In genomic region chr8:70494416-70494945, GRCm38 (mm10) we compare ENCODE assay signal across 12 mouse cellular contexts. TPM values are rescaled to one million over a fixed set of nuclear protein-coding genes. Genes with fewer than 3 reads are reported as not detected.
DNase-seq lines count a peak whose midpoint lies in the region; ATAC-seq and TF ChIP-seq lines count a peak whose summit lies in the region.
"Had no signal": no experiment of that assay in that cellular context is flagged by ENCODE, and none has a peak within 500 bp of the region (broad histone marks: within the 10 kb centered on the region; RNA-seq: fewer than 3 reads in every experiment).

No protein-coding gene starts in this region.

- H3K4me2 ChIP-seq in heart, embryonic 16.5 days (ENCODE audit: low read depth, low read length): peak overlapping the region; percentile 13; the same call in 1 of the 2 replicates

- no peak for TF ChIP-seq CTCF in E14TG2a.4 (conservative IDR thresholded peaks at IDR 0.05; ENCODE audit: low read length)
- TF ChIP-seq CTCF in embryonic fibroblast, embryonic 13.5 days (IDR thresholded peaks at IDR 0.05; ENCODE audit: borderline replicate concordance, insufficient read depth, low read length): no peak

- ATAC-seq in heart, embryonic 16.5 days (replicated peaks; ENCODE audit: extremely low read depth, insufficient read depth, low FRiP score): no peak
- ATAC-seq in megakaryocyte, adult 5-6 weeks (ENCODE audit: poor library complexity, severe bottlenecking): peak; percentile 7; the same call in 1 of the 2 replicates
- ATAC-seq: liver, postnatal 0 days had no signal

- intact Hi-C loops in left cerebral cortex, postnatal 14 days (cut with DNase I): no loop called here

- no peak overlapping the region for H3K27ac ChIP-seq in heart, embryonic 16.5 days (ENCODE audit: low read length)
- H3K27ac ChIP-seq in embryonic fibroblast, embryonic 13.5 days (ENCODE audit: insufficient read depth, low read length): peak overlapping the region; percentile 75

- H3K4me3 ChIP-seq in heart, embryonic 16.5 days (ENCODE audit: low read length): peak overlapping the region; percentile 17; the same call in 1 of the 2 replicates
- peak overlapping the region; percentile 49; the same call in 1 of the 2 replicates for H3K4me3 ChIP-seq in E14TG2a.4 (replicated peaks; ENCODE audit: low read length)
- H3K4me3 ChIP-seq in embryonic fibroblast, embryonic 13.5 days (ENCODE audit: insufficient read depth, low read length): peak overlapping the region; percentile 41

- H3K4me1 ChIP-seq in heart, embryonic 16.5 days (ENCODE audit: control insufficient read depth, insufficient read depth, low read length): peaks cover 19% of the 10 kb centered on the region
- peaks cover 69% of the 10 kb centered on the region for H3K4me1 ChIP-seq in E14TG2a.4 (replicated peaks; ENCODE audit: low read depth, low read length)
- H3K4me1 ChIP-seq in embryonic fibroblast, embryonic 13.5 days (ENCODE audit: control insufficient read depth, insufficient read depth, low read length): no peaks in the 10 kb centered on the region

- DNase-seq in heart, postnatal 4 days: no peak
- DNase-seq in cerebellum, adult 11 months: no peak
- DNase-seq in adipocyte (ENCODE audit: low spot score): no peak
- DNase-seq in left cerebral cortex, postnatal 14 days (ENCODE audit: low spot score in 2 of 2): no peak
- DNase-seq: cerebellum, postnatal 10 days; liver, postnatal 0 days; thymus, postnatal 25 days had no signal

- no peaks in the 10 kb centered on the region for H3K9me3 ChIP-seq in heart, embryonic 16.5 days (replicated peaks; ENCODE audit: control insufficient read depth, low read length)
- H3K9me3 ChIP-seq in E14TG2a.4 (ENCODE audit: low read length): no peaks in the 10 kb centered on the region

- H3K9ac ChIP-seq in heart, embryonic 16.5 days (ENCODE audit: low read length): no peak overlapping the region
- H3K9ac ChIP-seq: liver, postnatal 0 days had no signal

- no peaks in the 10 kb centered on the region for H3K36me3 ChIP-seq in heart, embryonic 16.5 days (ENCODE audit: control insufficient read depth, insufficient read depth)
- H3K36me3 ChIP-seq in E14TG2a.4 (ENCODE audit: insufficient read depth, low read length): no peaks in the 10 kb centered on the region

- no peak for TF ChIP-seq POLR2A in embryonic fibroblast, embryonic 13.5 days (IDR thresholded peaks at IDR 0.05; ENCODE audit: low read depth, low read length)

- 3% methylated on average over 28 of the region's 28 CpGs for WGBS in heart, embryonic 16.5 days

- peaks cover 95% of the 10 kb centered on the region for H3K27me3 ChIP-seq in heart, embryonic 16.5 days (ENCODE audit: control insufficient read depth, insufficient read depth, low read length)
- peaks cover 99% of the 10 kb centered on the region for H3K27me3 ChIP-seq in E14TG2a.4 (ENCODE audit: insufficient read depth, low read length)

RNA-seq across cellular contexts. Expression of gene Crlf1, which starts 1.5 kb away (rescaled TPM):
- polyA plus RNA-seq in heart, embryonic 16.5 days (2015; fragmentation: Nextera tagmentation; extraction: Ambion mirVana): 3.2 and 17.8 TPM in 2 replicates
- total RNA-seq in heart, postnatal 4 days (2021): under 1 TPM in 1 of 2 experiments, not detected in 1; 0.55 TPM
- 215 and 351 TPM in 2 replicates for polyA plus RNA-seq in embryonic fibroblast, embryonic 13.5 days (2011; ENCODE audit: insufficient read length, low read depth, missing spikeins)
- total RNA-seq in megakaryocyte, adult 5-6 weeks (2015): not detected in 2 replicates
- not detected in 2 replicates for total RNA-seq in megakaryocyte, adult 5-6 weeks (2017)
- total RNA-seq in left cerebral cortex, postnatal 14 days (2021): 1 to 10 TPM; 5.8 to 7.5 TPM
- total RNA-seq: hematopoietic stem cell, adult 5-6 weeks had no signal

RNA-seq across cellular contexts. Expression of gene Tmem59l, which starts 7.3 kb away (rescaled TPM):
- 0.13 and 0.41 TPM in 2 replicates for polyA plus RNA-seq in heart, embryonic 16.5 days (2015; fragmentation: Nextera tagmentation; extraction: Ambion mirVana)
- not detected for total RNA-seq in heart, postnatal 4 days (2021)
- polyA plus RNA-seq in embryonic fibroblast, embryonic 13.5 days (2011; ENCODE audit: insufficient read length, low read depth, missing spikeins): 0.58 and 1.5 TPM in 2 replicates
- not detected in 2 replicates for total RNA-seq in megakaryocyte, adult 5-6 weeks (2015)
- not detected in 2 replicates for total RNA-seq in megakaryocyte, adult 5-6 weeks (2017)
- 100 to 1,000 TPM; 217 to 225 TPM for total RNA-seq in left cerebral cortex, postnatal 14 days (2021)
- polyA plus RNA-seq: liver, postnatal 0 days had no signal

RNA-seq across cellular contexts. Expression of gene Rex1bd, which starts 12.1 kb away (rescaled TPM):
- polyA plus RNA-seq in heart, embryonic 16.5 days (2015; fragmentation: Nextera tagmentation; extraction: Ambion mirVana): 122 and 129 TPM in 2 replicates
- total RNA-seq in heart, postnatal 4 days (2021): 100 to 1,000 TPM in 1 of 2 experiments, 10 to 100 TPM in 1; 96.9 to 109 TPM
- polyA plus RNA-seq in embryonic fibroblast, embryonic 13.5 days (2011; ENCODE audit: insufficient read length, low read depth, missing spikeins): 29.9 and 46.6 TPM in 2 replicates
- 40.4 and 47.5 TPM in 2 replicates for total RNA-seq in megakaryocyte, adult 5-6 weeks (2015)
- 37.3 and 43.7 TPM in 2 replicates for total RNA-seq in megakaryocyte, adult 5-6 weeks (2017)
- total RNA-seq in left cerebral cortex, postnatal 14 days (2021): 10 to 100 TPM; 96.6 to 99.7 TPM

RNA-seq across cellular contexts. Expression of gene Uba52, which starts 16.1 kb away (rescaled TPM):
- 691 and 770 TPM in 2 replicates for polyA plus RNA-seq in heart, embryonic 16.5 days (2015; fragmentation: Nextera tagmentation; extraction: Ambion mirVana)
- total RNA-seq in heart, postnatal 4 days (2021): 1,000 to 10,000 TPM; 1,698 to 1,707 TPM
- polyA plus RNA-seq in embryonic fibroblast, embryonic 13.5 days (2011; ENCODE audit: insufficient read length, low read depth, missing spikeins): 547 and 589 TPM in 2 replicates
- total RNA-seq in megakaryocyte, adult 5-6 weeks (2015): 2,237 and 2,370 TPM in 2 replicates
- total RNA-seq in megakaryocyte, adult 5-6 weeks (2017): 4,162 and 4,635 TPM in 2 replicates
- 1,000 to 10,000 TPM in 1 of 2 experiments, 100 to 1,000 TPM in 1; 967 to 1,028 TPM for total RNA-seq in left cerebral cortex, postnatal 14 days (2021)

RNA-seq across cellular contexts. Expression of gene Klhl26, which starts 17.7 kb away (rescaled TPM):
- 9.9 and 12.4 TPM in 2 replicates for polyA plus RNA-seq in heart, embryonic 16.5 days (2015; fragmentation: Nextera tagmentation; extraction: Ambion mirVana)
- 1 to 10 TPM; 8.2 to 9.2 TPM for total RNA-seq in heart, postnatal 4 days (2021)
- polyA plus RNA-seq in embryonic fibroblast, embryonic 13.5 days (2011; ENCODE audit: insufficient read length, low read depth, missing spikeins): 21.4 and 31.7 TPM in 2 replicates
- total RNA-seq in megakaryocyte, adult 5-6 weeks (2015): 1.6 and 2.4 TPM in 2 replicates
- 3.6 and 5.4 TPM in 2 replicates for total RNA-seq in megakaryocyte, adult 5-6 weeks (2017)
- 10 to 100 TPM; 37.2 to 37.9 TPM for total RNA-seq in left cerebral cortex, postnatal 14 days (2021)

Comparison
In these comparisons a context has a peak if more than half of its experiments do, and no peak if none do; other contexts are left out.
1. RNA of gene Crlf1, which starts 1.5 kb away (total RNA-seq): 5.8 to 7.5 TPM in left cerebral cortex, postnatal 14 days; 0.55 TPM in heart, postnatal 4 days and not detected in megakaryocyte, adult 5-6 weeks; every median in the first group is over 4 times any median in the second.
2. RNA of gene Tmem59l, which starts 7.3 kb away (total RNA-seq): 217 to 225 TPM in left cerebral cortex, postnatal 14 days; not detected in heart, postnatal 4 days and not detected in megakaryocyte, adult 5-6 weeks; every median in the first group is over 100 times any median in the second.
3. Peak in every context shown above with its lines, with median percentiles within 50 percentile points of each other: H3K4me3 ChIP-seq.